In genomic region chr16:50766055-50766770, GRCm38 (mm10) we compare ENCODE assay signal across 20 mouse cellular contexts.
DNase-seq lines count a peak whose midpoint lies in the region; ATAC-seq lines count a peak whose summit lies in the region.
"Had no signal": no experiment of that assay in that cellular context is flagged by ENCODE, and none has a peak within 500 bp of the region (broad histone marks: within the 10 kb centered on the region; RNA-seq: fewer than 3 reads in every experiment).

No protein-coding gene starts in this region.

- H3K9ac ChIP-seq in lung, embryonic 16.5 days (ENCODE audit: low read length) = no peak overlapping the region
- H3K9ac ChIP-seq: embryonic facial prominence, embryonic 13.5 days; hindbrain, embryonic 14.5 days; liver, embryonic 14.5 days; neural tube, embryonic 12.5 days; stomach, embryonic 15.5 days had no signal

- 73% methylated on average over 11 of the region's 11 CpGs for WGBS in lung, embryonic 16.5 days

- H3K9me3 ChIP-seq in lung, embryonic 16.5 days (ENCODE audit: control insufficient read depth, low read length) = no peaks in the 10 kb centered on the region
- H3K9me3 ChIP-seq: embryonic facial prominence, embryonic 13.5 days; neural tube, embryonic 12.5 days; stomach, embryonic 15.5 days had no signal

- H3K27ac ChIP-seq in lung, embryonic 16.5 days (ENCODE audit: low read length) = no peak overlapping the region
- H3K27ac ChIP-seq: embryonic facial prominence, embryonic 13.5 days; hindbrain, embryonic 14.5 days; liver, embryonic 14.5 days; neural tube, embryonic 12.5 days; stomach, embryonic 15.5 days had no signal

- no peaks in the 10 kb centered on the region for H3K27me3 ChIP-seq in lung, embryonic 16.5 days (ENCODE audit: control insufficient read depth, insufficient read depth, low read depth, low read length)
- H3K27me3 ChIP-seq: embryonic facial prominence, embryonic 13.5 days; neural tube, embryonic 12.5 days; stomach, embryonic 15.5 days had no signal

- no peak overlapping the region for H3K4me3 ChIP-seq in lung, embryonic 16.5 days (ENCODE audit: low read length)
- H3K4me3 ChIP-seq: embryonic facial prominence, embryonic 13.5 days; neural tube, embryonic 12.5 days; stomach, embryonic 15.5 days had no signal

- H3K36me3 ChIP-seq in lung, embryonic 16.5 days (ENCODE audit: control insufficient read depth, insufficient read depth, low read length) = no peaks in the 10 kb centered on the region
- H3K36me3 ChIP-seq: embryonic facial prominence, embryonic 13.5 days; neural tube, embryonic 12.5 days; stomach, embryonic 15.5 days had no signal

- ATAC-seq in lung, embryonic 16.5 days (ENCODE audit: low read depth) = peak; percentile 36; the same call in 1 of the 2 replicates
- ATAC-seq: intestine, postnatal 0 days; lung, postnatal 0 days had no signal

- no peaks in the 10 kb centered on the region for H3K4me1 ChIP-seq in lung, embryonic 16.5 days (replicated peaks; ENCODE audit: control insufficient read depth, insufficient read depth, low read length)
- H3K4me1 ChIP-seq: embryonic facial prominence, embryonic 13.5 days; neural tube, embryonic 12.5 days; stomach, embryonic 15.5 days had no signal

- H3K4me2 ChIP-seq in lung, embryonic 16.5 days (ENCODE audit: low read depth, low read length) = no peak overlapping the region
- H3K4me2 ChIP-seq: embryonic facial prominence, embryonic 13.5 days; hindbrain, embryonic 14.5 days; neural tube, embryonic 12.5 days; stomach, embryonic 15.5 days had no signal

- peak; percentile 71 to 81 for DNase-seq in cerebellum, postnatal 10 days
- DNase-seq in cerebellum, adult 11 months = no peak
- DNase-seq in gastrocnemius, postnatal 10 days = peak; percentile 17
- no peak for DNase-seq in gastrocnemius, postnatal 14 days
- DNase-seq in lung, postnatal 25 days (ENCODE audit: low spot score) = no peak
- peak; percentile 29 to 67 for DNase-seq in layer of hippocampus, postnatal 14 days (ENCODE audit: low spot score in 2 of 2)
- DNase-seq in embryo, embryonic 9.5 days (ENCODE audit: extremely low spot score) = no peak
- DNase-seq: cerebellum, adult 18-20 months; gastrocnemius, postnatal 25 days; kidney, postnatal 14 days; right cerebral cortex, postnatal 14 days; thymus, postnatal 14 days had no signal

- intact Hi-C loops in gastrocnemius, postnatal 14 days (cut with DNase I; ENCODE audit: low total_unique reads) = no loop called here

Comparison
In these comparisons a context has a peak if more than half of its experiments do, and no peak if none do; other contexts are left out.
1. DNase-seq: peak in cerebellum, postnatal 10 days (2 of 2), gastrocnemius, postnatal 10 days (single experiment) and layer of hippocampus, postnatal 14 days (2 of 2); none in cerebellum, adult 11 months (single experiment), gastrocnemius, postnatal 14 days (single experiment), lung, postnatal 25 days (single experiment) and embryo, embryonic 9.5 days (single experiment).